Mouse (Mus musculus): Measurements from ENCODE around the gene Ccl1. TPM values are rescaled to one million over a fixed set of nuclear protein-coding genes. Genes with fewer than 3 reads are reported as not detected.

Gene Ccl1
- 10 to 100 TPM; 30.0 to 99.7 (median 35.8) TPM for polyA plus RNA-seq (2017; shearing (Covaris generic))

- ATAC-seq, result no peak
Observed at GRCm38 (mm10) chr11:82305590-82305989, at the start of gene Ccl1. Ccl1 (minus strand) TSS chr11:82305690.

GRCm38 (mm10) chr11:82351039-82351438 is 45.5 kb upstream of the Ccl1 start:
- ATAC-seq, result no peak

GRCm38 (mm10) chr11:82340900-82341299 is 35.4 kb upstream of the Ccl1 start:
- no peak for ATAC-seq

GRCm38 (mm10) chr11:82340416-82340815 is 34.9 kb upstream of the Ccl1 start:
- ATAC-seq, result no peak

GRCm38 (mm10) chr11:82339921-82340401 is 34.5 kb upstream of the Ccl1 start:
- ATAC-seq, result no peak

- ATAC-seq, result no peak
Observed at GRCm38 (mm10) chr11:82313153-82313552, 7.7 kb upstream of the Ccl1 start.

DNA sequence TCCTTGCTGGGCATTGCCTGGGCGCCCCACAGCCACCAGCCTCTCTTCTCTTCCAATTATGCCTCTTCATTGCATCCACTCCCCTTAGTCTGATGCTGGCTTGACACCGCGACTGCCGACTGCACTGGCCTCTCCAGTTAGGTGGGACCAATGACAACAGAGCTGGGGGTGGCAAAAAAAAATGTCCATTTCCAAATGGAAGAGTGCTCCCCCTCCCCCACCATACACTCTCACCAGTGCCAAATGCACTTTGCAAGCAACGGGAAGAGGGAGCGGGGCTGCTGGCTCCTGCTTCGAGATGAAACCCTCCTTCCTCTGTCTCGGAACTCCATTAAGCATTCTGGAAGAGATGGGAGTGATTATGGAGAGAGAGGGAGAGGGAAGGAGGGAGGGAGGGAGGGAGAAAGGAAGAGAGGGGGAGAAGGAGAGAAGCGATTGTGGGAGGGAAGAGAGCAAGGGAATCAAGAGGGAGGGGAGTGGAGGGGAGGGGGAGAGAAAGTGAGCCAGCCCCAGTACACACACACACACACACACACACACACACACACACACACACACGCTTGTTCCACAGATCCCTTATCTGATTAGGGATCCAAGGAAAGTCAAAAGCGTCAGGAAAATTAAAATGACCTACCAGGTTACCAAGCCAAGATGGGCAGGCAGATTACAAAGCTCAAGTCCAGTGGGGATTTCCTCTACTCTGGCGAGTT is 5.0 kb upstream of the Ccl1 start:
- ATAC-seq, result no peak

DNA sequence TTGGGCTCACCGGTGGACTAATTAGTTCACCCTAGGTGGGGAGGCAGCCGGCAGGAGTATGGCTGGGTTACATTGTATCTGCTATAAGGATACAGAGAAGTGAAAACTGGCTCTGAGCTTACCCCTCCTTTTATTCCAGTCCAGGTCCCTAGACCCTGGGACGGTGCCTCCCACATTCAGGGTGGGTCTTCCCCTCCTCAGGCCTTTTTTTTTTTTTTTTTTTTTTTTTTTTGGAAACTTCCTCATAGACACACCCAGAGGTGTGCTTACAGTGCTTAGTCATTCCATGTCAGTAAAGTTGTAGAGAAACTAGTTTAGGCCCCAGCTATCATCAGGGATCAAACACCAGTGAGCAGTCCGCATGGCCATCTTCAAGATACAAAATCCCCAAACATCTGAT is 7.6 kb downstream of the Ccl1 start:
- ATAC-seq, result no peak

DNA sequence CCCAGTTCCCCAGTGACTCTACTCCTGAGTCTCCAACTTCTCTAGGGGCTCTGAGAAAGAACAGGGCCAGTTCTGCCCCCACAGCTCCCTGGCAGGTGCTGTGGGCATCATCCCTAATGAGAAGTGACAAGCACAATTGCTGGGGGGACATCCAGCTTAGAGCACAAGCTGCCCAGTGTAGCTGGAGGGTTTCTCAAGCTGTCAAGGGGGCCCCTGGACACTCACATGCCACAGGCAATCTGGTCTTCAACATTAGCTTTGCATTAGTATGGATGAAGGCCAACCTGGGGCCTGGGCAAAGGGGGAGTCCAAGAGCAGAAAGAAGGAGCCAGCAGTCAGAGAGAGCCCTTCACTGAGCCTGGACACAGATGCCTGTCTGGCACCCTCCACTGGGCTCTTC is 14.6 kb downstream of the Ccl1 start:
- no peak for ATAC-seq

DNA sequence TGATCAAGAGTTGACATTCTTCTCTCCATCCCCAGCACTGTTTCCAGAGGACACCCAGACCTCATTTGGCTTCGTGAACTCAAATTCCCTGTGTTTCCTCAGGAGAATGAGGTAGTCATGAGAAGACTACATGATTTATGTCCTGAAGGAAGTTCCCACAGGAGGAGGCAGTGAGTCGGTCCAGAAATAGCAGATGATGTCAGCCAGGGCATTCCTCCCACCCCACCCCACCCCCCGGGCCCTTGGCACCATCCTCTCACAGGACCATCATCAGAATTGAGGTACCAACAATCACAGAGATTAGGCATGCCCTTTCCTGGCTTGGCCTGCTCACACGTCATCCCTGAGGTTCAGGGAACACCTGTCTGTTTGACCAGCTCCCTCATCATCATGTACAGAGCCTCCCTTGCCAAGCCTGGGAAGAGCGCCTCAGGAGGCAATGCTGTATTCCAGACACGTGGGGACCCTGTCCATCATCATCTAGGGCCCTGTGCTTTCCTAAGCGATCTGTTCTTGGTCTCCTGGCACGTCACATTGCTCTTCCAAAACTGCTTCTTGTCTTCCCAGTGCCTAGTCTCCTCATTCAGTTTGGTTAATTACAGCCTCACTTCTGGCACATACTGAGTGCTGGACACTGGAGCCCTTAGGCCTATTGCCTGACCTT is 31.2 kb downstream of the Ccl1 start:
- no peak for ATAC-seq

DNA sequence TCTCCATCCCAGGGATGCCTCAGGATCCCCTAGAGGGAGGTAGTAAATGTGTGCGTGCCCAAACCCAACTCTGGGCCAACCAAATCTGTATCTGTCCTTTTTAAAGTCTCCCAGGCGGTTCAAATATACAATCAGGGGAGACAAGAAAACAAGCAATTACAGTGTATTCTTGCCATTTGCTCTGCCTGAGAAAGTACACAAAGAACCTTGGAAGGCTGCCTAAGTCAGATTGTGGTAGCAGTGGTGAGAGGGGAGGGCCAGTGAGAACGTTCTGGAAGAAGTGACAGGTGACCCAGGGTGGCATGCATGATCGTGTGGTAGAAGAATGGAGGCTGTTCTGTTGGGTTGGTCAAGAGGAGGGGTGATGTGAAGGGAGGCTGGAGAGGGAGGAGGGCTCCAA is 46.4 kb downstream of the Ccl1 start:
- ATAC-seq, result no peak

DNA sequence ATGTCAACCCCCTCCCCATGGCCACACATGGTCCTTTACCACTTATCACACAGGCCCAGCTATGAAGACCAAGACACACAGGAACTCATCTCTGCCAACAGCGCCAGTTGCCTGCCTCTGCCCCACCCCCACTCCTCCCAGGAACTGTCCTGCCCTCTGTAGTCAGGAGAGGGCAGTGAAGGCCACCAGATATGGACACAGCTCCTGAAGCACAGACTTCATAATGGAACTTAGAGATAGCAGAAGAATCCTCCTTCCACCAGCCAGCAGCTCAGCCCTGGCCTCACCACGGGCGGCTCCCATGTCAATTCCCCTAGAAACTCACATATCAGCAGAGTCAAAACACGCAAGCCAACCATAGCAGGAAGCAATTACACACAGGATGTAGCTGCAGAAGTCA is 49.9 kb downstream of the Ccl1 start:
- ATAC-seq, result no peak

- ATAC-seq, result no peak
Observed at GRCm38 (mm10) chr11:82253421-82253820, 52.1 kb downstream of the Ccl1 start.

DNA sequence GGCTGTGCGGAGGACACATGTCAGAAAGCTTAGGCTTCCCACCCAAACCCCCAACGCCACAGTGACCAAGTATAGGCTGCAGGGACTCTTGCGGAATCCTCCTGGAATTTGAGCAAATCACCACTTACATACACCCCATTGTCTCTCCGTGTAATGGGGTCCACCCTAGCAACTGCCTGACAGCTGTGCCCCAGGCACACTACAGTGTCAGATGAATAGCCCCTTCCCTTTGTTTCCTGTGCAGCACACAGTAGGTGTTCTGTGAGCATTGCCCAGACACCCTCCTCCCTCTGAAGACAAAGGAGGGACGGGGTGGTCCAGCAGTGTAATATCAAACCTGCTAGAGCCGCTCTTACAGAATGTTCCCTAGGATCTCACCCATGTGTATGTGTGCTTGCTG is 54.2 kb downstream of the Ccl1 start:
- ATAC-seq, result no peak

DNA sequence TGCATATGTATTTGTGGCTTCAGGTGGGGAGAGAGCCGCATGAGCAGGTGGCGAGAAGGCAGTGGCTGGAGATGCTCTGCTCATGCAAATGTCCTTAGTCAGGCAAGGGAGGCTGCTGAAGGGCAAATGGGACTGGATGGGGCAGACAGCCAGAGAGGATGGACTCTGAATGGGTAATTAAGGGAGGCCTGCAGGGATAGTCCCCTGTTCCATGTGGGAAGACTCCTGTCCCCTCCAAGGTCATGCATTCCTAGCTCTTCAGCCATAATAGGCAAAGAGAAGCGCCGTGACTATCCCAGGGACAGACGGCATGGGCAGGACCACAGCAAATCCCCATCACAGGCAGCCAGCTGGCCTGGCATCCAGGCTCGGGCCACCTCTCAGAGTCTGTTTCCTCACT is 55.5 kb downstream of the Ccl1 start:
- ATAC-seq, result no peak

DNA sequence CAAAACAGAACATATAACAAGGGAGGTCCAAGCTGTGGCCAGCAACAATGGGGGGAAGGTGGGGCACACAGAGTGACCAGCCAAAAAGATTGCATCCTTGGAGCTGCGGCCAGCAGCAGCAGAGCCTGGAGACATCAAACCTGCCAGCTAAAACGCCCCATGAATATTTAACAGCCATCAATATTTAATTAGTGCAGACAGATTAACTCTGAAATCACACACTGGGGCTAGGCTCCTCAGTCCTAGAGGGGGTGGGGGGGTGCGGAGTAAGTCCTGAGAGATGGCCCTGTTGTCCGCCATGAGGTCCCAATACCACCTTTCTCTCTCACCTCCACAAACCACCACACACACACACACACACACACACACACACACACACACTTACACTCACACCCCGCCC is 68.1 kb downstream of the Ccl1 start:
- ATAC-seq, result no peak

DNA sequence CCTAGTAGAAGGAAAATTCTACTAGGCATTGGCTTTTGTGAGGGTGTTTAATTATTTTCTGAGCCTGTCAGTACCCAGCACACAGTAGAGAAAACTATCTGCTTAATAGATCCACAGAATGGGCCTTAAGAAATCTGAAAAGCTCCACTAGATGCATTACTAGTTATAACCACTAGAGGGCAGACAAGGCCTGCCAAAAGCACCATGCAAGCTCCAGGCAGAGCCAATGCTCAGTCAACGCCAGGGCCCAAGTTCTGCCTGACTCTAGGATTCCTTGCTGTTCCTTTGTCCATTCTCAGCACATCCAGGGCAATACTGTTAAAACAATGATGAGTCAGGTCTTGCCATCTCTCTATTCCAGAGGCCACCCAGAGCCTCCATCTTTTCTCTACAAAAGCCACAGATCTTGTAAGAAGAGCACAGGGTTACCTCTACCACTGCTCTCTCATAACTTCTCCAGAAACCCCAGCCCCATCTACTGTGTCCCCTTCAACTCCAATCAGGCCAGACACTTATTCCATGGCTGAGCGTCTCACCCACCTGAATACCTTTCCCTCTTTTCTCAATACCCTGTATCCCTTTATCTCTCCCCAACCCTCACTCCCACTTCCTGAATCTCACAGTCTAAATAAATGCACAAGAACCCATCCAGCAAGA is 69.8 kb downstream of the Ccl1 start:
- ATAC-seq, result no peak

DNA sequence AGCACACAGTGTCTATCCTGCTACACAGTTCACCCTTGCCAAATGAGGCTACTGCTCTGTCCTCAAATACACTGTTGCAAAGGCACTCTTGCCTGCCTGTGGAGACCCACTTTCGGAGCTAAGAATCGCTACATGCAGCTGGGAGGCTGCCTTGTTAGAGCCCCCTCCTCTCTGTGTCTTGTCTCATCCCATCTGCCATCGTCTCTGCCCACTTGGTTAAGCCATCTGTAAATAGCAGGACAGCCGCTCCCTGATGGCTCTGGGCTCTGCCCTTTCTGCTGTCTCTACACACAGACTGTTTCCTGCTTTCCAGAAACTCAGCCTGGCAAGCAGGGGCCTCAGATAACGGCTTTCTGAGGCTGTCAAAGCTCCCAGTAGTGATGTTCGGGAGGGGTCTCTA is 71.5 kb downstream of the Ccl1 start:
- no peak for ATAC-seq

GRCm38 (mm10) chr11:82226976-82227375 is 78.5 kb downstream of the Ccl1 start:
- no peak for ATAC-seq

GRCm38 (mm10) chr11:82225936-82226335 is 79.6 kb downstream of the Ccl1 start:
- no peak for ATAC-seq

DNA sequence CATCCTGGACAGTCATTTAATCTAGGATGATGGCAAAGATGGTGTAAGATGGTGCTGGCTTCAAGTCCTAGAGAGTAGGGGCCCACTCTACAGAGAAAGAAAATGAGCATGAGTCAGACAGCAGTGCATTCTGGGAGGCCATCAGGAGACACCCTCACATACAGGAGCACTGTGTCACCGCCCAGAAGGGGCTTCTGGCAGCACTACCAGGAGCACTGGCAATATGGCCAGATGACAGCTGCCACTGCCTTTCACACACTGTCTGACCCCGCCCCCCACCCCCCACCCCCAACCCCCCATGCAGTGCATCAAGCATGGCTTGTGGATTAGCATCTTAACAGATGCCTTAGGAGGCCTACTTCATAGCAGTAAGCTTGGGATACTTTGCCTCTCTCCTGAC is 89.0 kb downstream of the Ccl1 start:
- no peak for ATAC-seq

GRCm38 (mm10) chr11:82214405-82214804 is 91.1 kb downstream of the Ccl1 start:
- peak; percentile 97 for ATAC-seq

DNA sequence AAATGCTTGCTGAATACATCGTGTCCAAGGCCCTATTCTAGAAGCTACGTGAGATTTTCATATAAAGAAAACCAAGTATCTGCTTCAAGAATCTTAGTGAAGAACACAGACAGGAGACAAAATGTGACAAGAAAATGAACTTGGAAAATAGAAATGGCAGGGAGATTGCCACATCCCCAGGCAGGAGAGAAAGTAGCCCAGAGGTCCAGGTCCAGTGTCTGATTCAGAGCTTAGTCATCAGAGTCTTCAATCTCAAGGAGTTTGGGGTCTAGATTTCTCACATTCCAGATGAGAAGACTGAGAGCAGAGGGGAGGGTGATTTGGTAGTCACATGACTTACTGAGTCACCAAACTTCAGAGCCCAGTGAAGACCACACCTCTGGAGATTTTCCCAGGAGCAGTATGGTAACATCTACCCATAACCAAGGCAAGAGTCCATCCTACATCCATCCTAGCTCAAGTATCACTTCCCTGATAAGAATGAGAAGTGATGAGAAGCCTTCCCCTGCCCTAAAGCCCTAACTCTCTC is 98.5 kb downstream of the Ccl1 start:
- ATAC-seq, result no peak

DNA sequence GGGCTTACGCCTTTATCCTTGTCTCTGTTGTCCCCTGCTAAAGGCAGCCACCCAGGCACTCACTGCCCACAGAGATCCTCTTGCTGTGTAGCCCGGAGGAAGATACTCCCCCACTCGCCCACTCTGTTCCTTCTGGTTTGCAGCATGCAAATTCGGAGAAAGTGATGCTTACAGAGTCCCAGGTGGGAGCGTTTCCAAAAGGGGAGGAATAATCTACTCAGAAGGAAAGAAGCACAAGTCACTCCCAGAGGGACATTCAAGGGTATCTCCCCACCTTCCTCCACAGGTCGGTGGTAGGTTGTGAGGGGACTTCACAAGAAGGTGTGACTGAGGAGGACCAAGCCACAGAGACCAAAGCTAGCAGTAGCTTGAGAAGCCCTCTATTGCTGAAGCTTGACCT is 100.3 kb downstream of the Ccl1 start:
- no peak for ATAC-seq

All from inflammation-experienced regulatory T-cells, adult 6 months (primary cell).